Mouse (Mus musculus): ENCODE measurements at regions not wholly inside any gene's neighbourhood (a gene's known extent, or its start where the extent isn't known, plus 50 kb on each side); places are given as distances from the start of the nearest gene placed in this dataset.

DNA sequence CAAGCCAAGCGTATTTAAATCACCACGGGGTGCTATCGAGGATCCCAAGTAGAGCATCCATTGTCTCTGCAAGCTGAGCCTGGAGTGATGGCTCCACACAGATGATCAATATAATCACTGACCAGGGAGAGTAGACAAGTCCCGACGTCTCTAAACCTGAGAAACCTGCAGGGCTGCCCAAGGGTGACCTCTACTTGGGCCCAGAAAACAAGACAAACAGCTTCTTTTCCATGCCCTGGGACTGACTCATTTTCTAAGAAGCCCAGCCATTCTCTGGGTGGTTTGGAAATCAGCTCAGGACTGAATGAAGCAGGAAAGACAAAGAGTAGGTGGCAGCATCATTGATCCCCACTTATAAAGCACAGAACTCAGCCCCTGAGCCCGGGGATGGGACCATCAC lies 221.5 kb downstream of the 4933412E24Rik start:
- no peak for DNase-seq (ENCODE audit: low spot score in 2 of 2)

- no peak for DNase-seq (ENCODE audit: low spot score in 2 of 2)
Observed at GRCm38 (mm10) chr15:59786706-59787425, 229.5 kb downstream of the 4933412E24Rik start.

DNA sequence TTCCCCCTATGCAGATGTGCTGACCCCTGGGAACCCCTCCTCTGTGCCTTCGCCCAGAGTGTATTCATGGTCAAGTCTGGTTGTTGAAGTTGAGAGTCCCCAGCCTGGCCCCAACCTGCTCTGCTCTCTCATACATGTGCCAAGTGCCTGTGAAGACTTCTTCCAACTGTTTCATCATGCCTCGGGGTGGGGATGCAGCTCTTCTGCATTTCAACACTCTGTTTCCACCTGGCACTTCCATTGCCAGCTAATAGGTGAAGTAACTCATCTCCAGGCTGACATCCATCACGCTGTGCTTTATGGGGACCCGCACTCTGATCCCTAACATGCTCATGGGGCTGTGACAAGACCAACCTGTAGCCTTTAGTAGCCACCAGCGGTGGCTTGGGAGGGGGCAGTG lies 230.4 kb downstream of the 4933412E24Rik start:
- DNase-seq (ENCODE audit: low spot score in 2 of 2): no peak

DNA sequence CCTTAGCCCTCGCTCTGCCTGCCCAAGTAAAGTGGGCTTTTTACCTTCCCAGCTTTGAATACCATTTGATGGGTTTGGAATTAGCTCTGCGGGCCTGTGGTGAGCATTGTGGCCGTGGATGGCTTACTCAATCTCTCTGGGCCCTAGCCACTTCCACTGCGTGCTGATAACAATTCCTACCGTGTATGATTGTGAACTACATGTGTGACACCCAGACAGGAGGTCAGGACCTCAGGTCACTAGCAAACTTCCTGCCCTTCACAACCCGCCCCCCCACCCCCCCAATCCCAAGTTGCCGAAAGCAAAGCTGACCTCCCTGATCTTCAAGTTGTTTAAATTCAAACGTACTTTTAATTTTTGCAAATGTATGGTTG lies 231.9 kb downstream of the 4933412E24Rik start:
- no peak for DNase-seq (ENCODE audit: low spot score in 2 of 2)

- DNase-seq (ENCODE audit: low spot score in 2 of 2): no peak
Observed at GRCm38 (mm10) chr15:59783782-59784555, 232.4 kb downstream of the 4933412E24Rik start.

DNA sequence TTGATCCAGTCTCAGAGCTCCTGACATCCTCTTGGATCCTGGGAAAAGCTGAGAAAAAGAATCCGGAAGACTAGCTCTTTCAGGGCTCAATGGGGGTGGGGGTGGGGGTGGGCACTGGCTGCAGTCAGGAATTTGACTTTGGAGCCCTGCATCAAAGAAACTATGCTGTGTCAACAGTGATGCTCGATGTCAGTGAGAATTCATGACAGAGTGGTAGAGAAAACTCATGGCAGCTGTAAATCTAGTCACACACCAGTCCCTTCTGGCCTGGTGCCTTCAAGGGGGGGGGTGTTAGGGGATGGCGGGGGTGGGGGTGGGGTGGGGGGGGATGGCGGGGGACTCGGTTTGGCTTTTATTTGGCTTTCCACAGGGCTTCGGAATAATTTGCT lies 233.0 kb downstream of the 4933412E24Rik start:
- DNase-seq (ENCODE audit: low spot score in 2 of 2): no peak

DNA sequence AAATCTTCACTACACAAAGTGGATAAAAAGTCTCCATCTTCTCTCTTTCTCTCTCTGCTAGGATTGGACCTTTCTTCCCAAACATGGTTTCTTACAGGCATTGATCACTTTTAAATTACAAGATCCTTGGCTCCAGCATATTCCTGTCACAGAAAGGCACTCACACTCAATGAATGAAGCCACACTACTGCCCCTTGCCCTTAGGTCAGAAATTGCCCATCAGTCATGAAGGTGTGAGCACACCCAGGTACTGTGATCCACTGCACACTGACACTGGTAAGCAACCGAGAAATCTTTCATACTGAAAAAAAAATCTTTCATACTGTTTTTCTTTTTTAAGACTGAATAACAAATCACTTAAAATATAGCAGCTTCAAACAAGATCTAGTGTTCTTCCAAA lies 235.9 kb downstream of the 4933412E24Rik start:
- DNase-seq (ENCODE audit: low spot score in 2 of 2): no peak

DNA sequence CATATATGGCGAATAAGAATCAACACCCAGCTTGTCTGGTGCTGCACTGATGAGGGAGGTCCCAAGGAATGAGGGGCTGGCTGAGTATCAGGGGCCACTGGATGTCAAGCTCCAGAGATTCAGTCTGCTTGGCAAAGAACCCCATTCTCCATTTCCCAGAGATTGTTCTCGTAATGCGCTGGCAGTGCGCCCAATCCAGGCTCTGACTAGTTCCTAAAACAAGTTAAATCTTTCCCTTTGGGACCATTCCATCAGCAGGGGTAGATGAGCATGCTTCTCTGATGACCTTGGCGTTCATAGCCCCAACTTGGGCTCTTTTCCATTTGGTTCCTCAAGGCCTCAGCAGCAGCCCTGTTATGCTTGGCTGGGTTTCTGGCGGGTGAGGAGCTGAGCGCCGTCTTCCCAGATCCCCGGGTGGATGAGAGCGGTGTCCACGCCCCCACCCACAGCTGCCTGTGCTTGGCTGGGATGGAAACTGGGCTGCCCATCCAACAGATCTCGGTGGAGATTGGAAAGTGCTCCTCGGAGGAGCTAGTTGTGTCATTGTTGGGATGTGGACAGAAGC lies 239.0 kb downstream of the 4933412E24Rik start:
- DNase-seq (ENCODE audit: low spot score in 2 of 2): no peak

GRCm38 (mm10) chr15:59775781-59776180 lies 240.6 kb downstream of the 4933412E24Rik start:
- no peak for DNase-seq (ENCODE audit: low spot score in 2 of 2)

- DNase-seq (ENCODE audit: low spot score in 2 of 2): no peak
Observed at GRCm38 (mm10) chr15:59773983-59774382, 242.4 kb downstream of the 4933412E24Rik start.

DNA sequence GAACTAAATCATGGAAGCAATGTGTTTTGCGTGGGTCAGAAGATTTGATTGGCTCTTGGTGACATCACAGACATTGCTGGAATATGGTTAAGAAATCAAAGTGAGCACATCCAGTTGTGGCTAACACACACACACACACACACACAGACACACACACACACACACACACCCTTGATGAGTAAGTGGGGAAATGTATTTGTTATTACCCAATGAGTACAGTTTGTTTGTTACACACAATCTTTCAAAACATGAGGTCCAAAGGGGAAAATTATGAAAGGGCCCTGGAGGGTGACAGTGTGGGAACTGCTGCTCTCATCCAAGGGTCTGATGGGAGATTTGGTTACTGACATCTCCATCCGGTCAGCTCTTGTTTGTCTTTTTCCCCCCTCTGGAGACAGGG lies 243.8 kb downstream of the 4933412E24Rik start:
- no peak for DNase-seq (ENCODE audit: low spot score in 2 of 2)

- DNase-seq (ENCODE audit: low spot score in 2 of 2): no peak
Observed at GRCm38 (mm10) chr15:59762061-59762460, 254.4 kb downstream of the 4933412E24Rik start.

- DNase-seq (ENCODE audit: low spot score in 2 of 2): no peak
Observed at GRCm38 (mm10) chr15:59760490-59760889, 255.9 kb downstream of the 4933412E24Rik start.

GRCm38 (mm10) chr15:59759566-59759965 lies 256.8 kb downstream of the 4933412E24Rik start:
- DNase-seq (ENCODE audit: low spot score in 2 of 2): no peak

DNA sequence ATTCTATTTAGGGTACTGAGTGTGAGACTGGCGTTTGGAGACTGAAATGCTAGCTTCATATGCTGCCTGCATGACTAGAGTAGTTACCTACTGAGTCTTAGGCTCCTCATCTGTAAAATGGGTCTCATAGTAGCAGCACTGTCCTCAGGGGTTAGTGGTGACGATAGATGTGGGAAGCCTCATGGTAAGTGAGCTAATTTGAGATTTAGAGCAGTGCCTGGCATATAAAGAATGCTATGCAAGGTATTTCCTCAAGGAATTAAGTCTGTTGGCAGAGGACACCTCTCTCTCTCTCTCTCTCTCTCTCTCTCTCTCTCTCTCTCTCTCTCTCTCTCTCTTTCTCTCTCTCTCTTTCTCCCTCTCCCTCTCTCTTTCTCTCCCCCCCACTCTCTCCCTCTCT lies 257.4 kb downstream of the 4933412E24Rik start:
- no peak for DNase-seq (ENCODE audit: low spot score in 2 of 2)

GRCm38 (mm10) chr15:59756141-59756540 lies 260.3 kb downstream of the 4933412E24Rik start:
- no peak for DNase-seq (ENCODE audit: low spot score in 2 of 2)

GRCm38 (mm10) chr15:59754906-59755305 lies 261.5 kb downstream of the 4933412E24Rik start:
- DNase-seq (ENCODE audit: low spot score in 2 of 2): no peak

DNA sequence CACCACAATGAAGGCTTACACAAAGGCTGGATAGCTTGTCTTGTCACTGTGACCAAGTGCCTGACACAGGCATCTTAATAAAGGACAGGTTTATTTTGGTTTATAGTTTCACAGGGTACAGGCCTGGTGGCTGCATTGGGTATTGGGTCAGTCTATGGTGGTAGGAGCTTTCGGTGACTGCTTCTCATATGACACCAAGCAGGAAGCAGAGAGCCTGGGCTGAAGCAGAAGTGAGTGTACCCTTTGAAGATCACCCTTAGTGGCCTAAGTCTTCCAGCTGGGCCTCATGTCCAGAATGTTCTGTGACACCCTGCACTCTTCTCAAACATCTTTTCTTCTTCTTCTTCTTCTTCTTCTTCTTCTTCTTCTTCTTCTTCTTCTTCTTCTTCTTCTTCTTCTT lies 264.1 kb downstream of the 4933412E24Rik start:
- DNase-seq (ENCODE audit: low spot score in 2 of 2): no peak

- no peak for DNase-seq (ENCODE audit: low spot score in 2 of 2)
Observed at GRCm38 (mm10) chr15:59746290-59746689, 270.1 kb downstream of the 4933412E24Rik start.

- DNase-seq (ENCODE audit: low spot score in 2 of 2): no peak
Observed at GRCm38 (mm10) chr15:59744411-59744931, 271.9 kb downstream of the 4933412E24Rik start.

DNA sequence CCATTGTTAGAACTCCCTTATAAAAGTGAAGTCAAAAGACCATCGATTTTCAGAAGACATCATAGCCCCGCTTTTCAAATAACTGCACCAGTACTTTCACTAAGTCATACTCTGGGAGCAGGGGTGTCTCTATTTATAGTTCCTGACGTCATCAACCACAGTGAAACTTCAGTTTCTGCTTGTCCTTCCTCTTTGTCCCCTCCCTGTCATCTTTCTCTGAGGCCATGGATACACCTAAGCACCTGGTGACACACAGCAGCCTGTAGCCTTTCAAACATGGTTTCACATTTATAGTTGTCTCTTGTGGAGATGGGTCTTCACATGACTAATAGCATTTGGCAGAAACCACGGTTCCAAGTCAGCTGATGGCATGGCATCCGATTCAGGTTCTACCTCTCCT lies 277.2 kb downstream of the 4933412E24Rik start:
- DNase-seq (ENCODE audit: low spot score in 2 of 2): no peak

DNA sequence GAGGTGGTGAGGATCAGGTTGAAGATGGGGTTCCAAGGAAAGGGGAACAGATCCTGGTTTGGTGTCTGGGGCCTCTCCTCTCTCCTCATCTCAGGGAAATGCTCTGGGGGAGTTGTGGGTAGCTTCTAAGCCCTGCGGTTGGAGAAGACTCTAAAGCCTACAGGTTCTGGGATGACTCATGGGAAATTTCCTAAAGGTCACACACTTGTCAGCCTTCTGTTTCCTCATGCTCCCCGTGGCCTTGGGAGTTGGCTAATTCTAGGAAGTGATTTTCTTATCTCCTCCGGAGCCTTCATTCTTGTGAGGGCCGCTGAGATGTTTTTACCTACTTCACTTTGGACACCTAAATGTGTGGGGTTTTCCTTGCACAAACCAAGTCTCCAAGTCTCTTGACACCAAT lies 279.2 kb downstream of the 4933412E24Rik start:
- no peak for DNase-seq (ENCODE audit: low spot score in 2 of 2)

GRCm38 (mm10) chr15:59734376-59734775 lies 282.0 kb downstream of the 4933412E24Rik start:
- DNase-seq (ENCODE audit: low spot score in 2 of 2): no peak
